In genomic region chr1:120016240-120016639, GRCm38 (mm10) we compare ENCODE assay signal across 13 mouse cellular contexts. TPM values are rescaled to one million over a fixed set of nuclear protein-coding genes. Genes with fewer than 3 reads are reported as not detected.
DNase-seq lines count a peak whose midpoint lies in the region; ATAC-seq and TF ChIP-seq lines count a peak whose summit lies in the region.
"Had no signal": no experiment of that assay in that cellular context is flagged by ENCODE, and none has a peak within 500 bp of the region (broad histone marks: within the 10 kb centered on the region; RNA-seq: fewer than 3 reads in every experiment).

No protein-coding gene starts in this region.

- no peaks in the 10 kb centered on the region for H3K4me1 ChIP-seq in forebrain, postnatal 0 days (ENCODE audit: insufficient read depth)
- H3K4me1 ChIP-seq in forebrain, embryonic 15.5 days: no peaks in the 10 kb centered on the region
- H3K4me1 ChIP-seq in lung, postnatal 0 days (ENCODE audit: insufficient read depth, low read depth, low read length): no peaks in the 10 kb centered on the region
- H3K4me1 ChIP-seq in stomach, postnatal 0 days (replicated peaks; ENCODE audit: control insufficient read depth, insufficient read depth): no peaks in the 10 kb centered on the region
- no peaks in the 10 kb centered on the region for H3K4me1 ChIP-seq in neural tube, embryonic 15.5 days

- H3K4me2 ChIP-seq in forebrain, postnatal 0 days (ENCODE audit: low read depth): no peak overlapping the region
- H3K4me2 ChIP-seq in forebrain, embryonic 15.5 days (replicated peaks): no peak overlapping the region
- no peak overlapping the region for H3K4me2 ChIP-seq in lung, postnatal 0 days (replicated peaks; ENCODE audit: low read depth, low read length)
- H3K4me2 ChIP-seq in stomach, postnatal 0 days (replicated peaks; ENCODE audit: low read depth): no peak overlapping the region
- H3K4me2 ChIP-seq in neural tube, embryonic 15.5 days: no peak overlapping the region
- H3K4me2 ChIP-seq: hindbrain, embryonic 14.5 days had no signal

- H3K9ac ChIP-seq in forebrain, postnatal 0 days: no peak overlapping the region
- no peak overlapping the region for H3K9ac ChIP-seq in forebrain, embryonic 15.5 days (replicated peaks)
- no peak overlapping the region for H3K9ac ChIP-seq in lung, postnatal 0 days (replicated peaks; ENCODE audit: low read depth)
- H3K9ac ChIP-seq in stomach, postnatal 0 days (ENCODE audit: low read length): no peak overlapping the region
- H3K9ac ChIP-seq in neural tube, embryonic 15.5 days (replicated peaks): no peak overlapping the region
- H3K9ac ChIP-seq: hindbrain, embryonic 14.5 days had no signal

- DNase-seq in forebrain, postnatal 0 days: no peak
- peak; percentile 41 for DNase-seq in lung, postnatal 0 days (ENCODE audit: low spot score)
- no peak for DNase-seq in lung, postnatal 25 days (ENCODE audit: low spot score)
- DNase-seq in stomach, postnatal 0 days (ENCODE audit: low spot score): no peak
- no peak for DNase-seq in right cerebral cortex, adult 18-20 months
- DNase-seq: adrenal gland, adult 8-10 months; cerebellum, adult 11-12 months; lung, adult 18-20 months had no signal

- H3K4me3 ChIP-seq in forebrain, postnatal 0 days (ENCODE audit: low read depth, low read length): no peak overlapping the region
- no peak overlapping the region for H3K4me3 ChIP-seq in forebrain, embryonic 15.5 days
- no peak overlapping the region for H3K4me3 ChIP-seq in lung, postnatal 0 days (ENCODE audit: low read depth, low read length)
- no peak overlapping the region for H3K4me3 ChIP-seq in stomach, postnatal 0 days (ENCODE audit: low read depth, low read length)
- H3K4me3 ChIP-seq in neural tube, embryonic 15.5 days (replicated peaks): no peak overlapping the region

- no peak overlapping the region for H3K27ac ChIP-seq in forebrain, postnatal 0 days (ENCODE audit: low read depth, low read length)
- H3K27ac ChIP-seq in forebrain, embryonic 15.5 days (replicated peaks): no peak overlapping the region
- no peak overlapping the region for H3K27ac ChIP-seq in lung, postnatal 0 days (ENCODE audit: low read length)
- H3K27ac ChIP-seq in stomach, postnatal 0 days (replicated peaks): no peak overlapping the region
- no peak overlapping the region for H3K27ac ChIP-seq in neural tube, embryonic 15.5 days (replicated peaks)
- H3K27ac ChIP-seq: hindbrain, embryonic 14.5 days had no signal

- no peaks in the 10 kb centered on the region for H3K27me3 ChIP-seq in forebrain, postnatal 0 days (ENCODE audit: insufficient read depth, low read length)
- no peaks in the 10 kb centered on the region for H3K27me3 ChIP-seq in forebrain, embryonic 15.5 days
- no peaks in the 10 kb centered on the region for H3K27me3 ChIP-seq in lung, postnatal 0 days (replicated peaks; ENCODE audit: insufficient read depth, low read length)
- no peaks in the 10 kb centered on the region for H3K27me3 ChIP-seq in stomach, postnatal 0 days (ENCODE audit: control insufficient read depth, insufficient read depth, low read length)
- no peaks in the 10 kb centered on the region for H3K27me3 ChIP-seq in neural tube, embryonic 15.5 days (replicated peaks)

- 83% methylated on average over 2 of the region's 2 CpGs for WGBS in forebrain, postnatal 0 days
- 78% methylated on average over 2 of the region's 2 CpGs for WGBS in forebrain, embryonic 15.5 days
- 78% methylated on average over 2 of the region's 2 CpGs for WGBS in lung, postnatal 0 days
- 80% methylated on average over 2 of the region's 2 CpGs for WGBS in stomach, postnatal 0 days
- WGBS in neural tube, embryonic 15.5 days: 84% methylated on average over 2 of the region's 2 CpGs

- no peak for TF ChIP-seq EP300 in lung, postnatal 0 days (IDR thresholded peaks at IDR 0.05)
- TF ChIP-seq EP300 in stomach, postnatal 0 days (optimal IDR thresholded peaks at IDR 0.05): no peak

- TF ChIP-seq CTCF in forebrain, postnatal 0 days (IDR thresholded peaks at IDR 0.05; ENCODE audit: low read depth): peak; percentile 51
- TF ChIP-seq CTCF in lung, postnatal 0 days (IDR thresholded peaks at IDR 0.05): peak; percentile 59
- peak; percentile 64 for TF ChIP-seq CTCF in stomach, postnatal 0 days (IDR thresholded peaks at IDR 0.05; ENCODE audit: low read depth)

- H3K36me3 ChIP-seq in forebrain, postnatal 0 days (ENCODE audit: insufficient read depth): no peaks in the 10 kb centered on the region
- no peaks in the 10 kb centered on the region for H3K36me3 ChIP-seq in forebrain, embryonic 15.5 days
- H3K36me3 ChIP-seq in lung, postnatal 0 days (ENCODE audit: insufficient read depth, low read length): no peaks in the 10 kb centered on the region
- no peaks in the 10 kb centered on the region for H3K36me3 ChIP-seq in stomach, postnatal 0 days (ENCODE audit: control insufficient read depth, insufficient read depth, low read length)
- no peaks in the 10 kb centered on the region for H3K36me3 ChIP-seq in neural tube, embryonic 15.5 days

- no peaks in the 10 kb centered on the region for H3K9me3 ChIP-seq in forebrain, postnatal 0 days (ENCODE audit: low read length)
- no peaks in the 10 kb centered on the region for H3K9me3 ChIP-seq in forebrain, embryonic 15.5 days
- no peaks in the 10 kb centered on the region for H3K9me3 ChIP-seq in lung, postnatal 0 days (ENCODE audit: low read length)
- no peaks in the 10 kb centered on the region for H3K9me3 ChIP-seq in stomach, postnatal 0 days (ENCODE audit: control insufficient read depth, low read length)
- H3K9me3 ChIP-seq in neural tube, embryonic 15.5 days (replicated peaks): no peaks in the 10 kb centered on the region

- no peak for ATAC-seq in forebrain, postnatal 0 days
- ATAC-seq in forebrain, embryonic 15.5 days (replicated peaks): no peak
- ATAC-seq in lung, postnatal 0 days: no peak
- peak; percentile 24 to 43; a peak in 1 of 4 replicates for ATAC-seq in hematopoietic stem cell, adult 5-6 weeks (replicated peaks in 1 of 2; ENCODE audit: insufficient read depth in 1 of 2, low FRiP score in 2 of 2, low TSS enrichment in 1 of 2, low read depth in 1 of 2, poor library complexity in 2 of 2, severe bottlenecking in 2 of 2)
- no peak for ATAC-seq in stomach, postnatal 0 days (ENCODE audit: low FRiP score, low TSS enrichment)
- ATAC-seq in neural tube, embryonic 15.5 days (ENCODE audit: low FRiP score): no peak
- ATAC-seq: CD4-positive, CD25-positive, alpha-beta regulatory T cell, adult 4 months had no signal

RNA-seq across cellular contexts. Expression of gene Sctr, which starts 9.5 kb away (rescaled TPM):
- 0.92 and 1.1 TPM in 2 replicates for total RNA-seq in forebrain, postnatal 0 days (2014; rRNA removed)
- polyA plus RNA-seq in forebrain, postnatal 0 days (2015; fragmentation: Nextera tagmentation; extraction: Ambion mirVana): 0.31 and 1.1 TPM in 2 replicates
- 0.43 and 0.52 TPM in 2 replicates for polyA plus RNA-seq in forebrain, embryonic 15.5 days (2015; fragmentation: Nextera tagmentation; extraction: Ambion mirVana)
- 0.14 TPM in 2 replicates for polyA plus RNA-seq in lung, postnatal 0 days (2015; fragmentation: Nextera tagmentation; extraction: Ambion mirVana)
- not detected in 2 replicates for total RNA-seq in hematopoietic stem cell, adult 5-6 weeks (2017)
- polyA plus RNA-seq in stomach, postnatal 0 days (2015; fragmentation: Nextera tagmentation; extraction: Ambion mirVana): 3.0 and 4.6 TPM in 2 replicates
- 0.84 and 0.89 TPM in 2 replicates for polyA plus RNA-seq in neural tube, embryonic 15.5 days (2015; fragmentation: Nextera tagmentation; extraction: Ambion mirVana)

RNA-seq across cellular contexts. Expression of gene Cfap221, which starts 19.2 kb away (rescaled TPM):
- 0.24 and 0.92 TPM in 2 replicates for total RNA-seq in forebrain, postnatal 0 days (2014; rRNA removed)
- 0.28 and 1.1 TPM in 2 replicates for polyA plus RNA-seq in forebrain, postnatal 0 days (2015; fragmentation: Nextera tagmentation; extraction: Ambion mirVana)
- 0.11 and 0.55 TPM in 2 replicates for polyA plus RNA-seq in forebrain, embryonic 15.5 days (2015; fragmentation: Nextera tagmentation; extraction: Ambion mirVana)
- 0.39 and 1.7 TPM in 2 replicates for polyA plus RNA-seq in lung, postnatal 0 days (2015; fragmentation: Nextera tagmentation; extraction: Ambion mirVana)
- total RNA-seq in hematopoietic stem cell, adult 5-6 weeks (2017): not detected in 2 replicates
- polyA plus RNA-seq in stomach, postnatal 0 days (2015; fragmentation: Nextera tagmentation; extraction: Ambion mirVana): 0.07 and 0.11 TPM in 2 replicates
- 0.22 and 0.26 TPM in 2 replicates for polyA plus RNA-seq in neural tube, embryonic 15.5 days (2015; fragmentation: Nextera tagmentation; extraction: Ambion mirVana)
- polyA plus RNA-seq: CD4-positive, CD25-positive, alpha-beta regulatory T cell, adult 4 months had no signal

RNA-seq across cellular contexts. Expression of gene Tmem37, which starts 57.6 kb away (rescaled TPM):
- total RNA-seq in forebrain, postnatal 0 days (2014; rRNA removed): 3.3 and 6.0 TPM in 2 replicates
- polyA plus RNA-seq in forebrain, postnatal 0 days (2015; fragmentation: Nextera tagmentation; extraction: Ambion mirVana): 6.8 and 9.7 TPM in 2 replicates
- 4.5 and 5.8 TPM in 2 replicates for polyA plus RNA-seq in forebrain, embryonic 15.5 days (2015; fragmentation: Nextera tagmentation; extraction: Ambion mirVana)
- polyA plus RNA-seq in lung, postnatal 0 days (2015; fragmentation: Nextera tagmentation; extraction: Ambion mirVana): 121 and 127 TPM in 2 replicates
- 0.25 and 2.6 TPM in 2 replicates for total RNA-seq in hematopoietic stem cell, adult 5-6 weeks (2017)
- polyA plus RNA-seq in stomach, postnatal 0 days (2015; fragmentation: Nextera tagmentation; extraction: Ambion mirVana): 7.8 and 8.8 TPM in 2 replicates
- 6.5 and 7.7 TPM in 2 replicates for polyA plus RNA-seq in neural tube, embryonic 15.5 days (2015; fragmentation: Nextera tagmentation; extraction: Ambion mirVana)

Comparison
In these comparisons a context has a peak if more than half of its experiments do, and no peak if none do; other contexts are left out.
1. ATAC-seq: peak in hematopoietic stem cell, adult 5-6 weeks (2 of 2); none in forebrain, postnatal 0 days (single experiment), forebrain, embryonic 15.5 days (single experiment), lung, postnatal 0 days (single experiment), stomach, postnatal 0 days (single experiment) and neural tube, embryonic 15.5 days (single experiment).
2. RNA of gene Tmem37, which starts 57.6 kb away (polyA plus RNA-seq): 121 to 127 TPM in lung, postnatal 0 days; 7.8 to 8.8 TPM in stomach, postnatal 0 days, 6.8 to 9.7 TPM in forebrain, postnatal 0 days, 6.5 to 7.7 TPM in neural tube, embryonic 15.5 days and 4.5 to 5.8 TPM in forebrain, embryonic 15.5 days; every median in the first group is over 10 times any median in the second.
3. Peak in every context shown above with its lines, with median percentiles within 50 percentile points of each other: CTCF ChIP-seq.